Mouse (Mus musculus): ENCODE data around the gene Tulp3. TPM values are rescaled to one million over a fixed set of nuclear protein-coding genes. Genes with fewer than 3 reads are reported as not detected.

The Tulp3 gene
- polyA plus RNA-seq, 1 experiment from 2014 or later: 21.4 TPM

Other genes with a start within 250 kb of the Tulp3 start
- 68.2 and 77.2 TPM in 2 replicates for gene Tspan9, start 212.3 kb downstream of the Tulp3 start, polyA plus RNA-seq (2014; fragmentation: Nextera tagmentation; extraction: Ambion mirVana)
- 1.3 and 2.1 TPM in 2 replicates for gene Tead4, start 55.0 kb downstream of the Tulp3 start, polyA plus RNA-seq (2014; fragmentation: Nextera tagmentation; extraction: Ambion mirVana)
- gene Rhno1, start 7.1 kb upstream of the Tulp3 start, polyA plus RNA-seq (2014; fragmentation: Nextera tagmentation; extraction: Ambion mirVana): 190 and 195 TPM in 2 replicates
- gene Foxm1, start 7.1 kb upstream of the Tulp3 start, polyA plus RNA-seq (2014; fragmentation: Nextera tagmentation; extraction: Ambion mirVana): 50.9 and 61.1 TPM in 2 replicates
- 0.33 TPM in 1 of 2 replicates, not detected in the other for gene Tex52, start 19.6 kb upstream of the Tulp3 start, polyA plus RNA-seq (2014; fragmentation: Nextera tagmentation; extraction: Ambion mirVana)
- gene Gm44596, start 19.7 kb upstream of the Tulp3 start, polyA plus RNA-seq (2014; fragmentation: Nextera tagmentation; extraction: Ambion mirVana): not detected in 2 replicates
- gene Nrip2, start 43.4 kb upstream of the Tulp3 start, polyA plus RNA-seq (2014; fragmentation: Nextera tagmentation; extraction: Ambion mirVana): 2.1 TPM in 2 replicates
- 35.0 and 35.3 TPM in 2 replicates for gene Itfg2, start 69.1 kb upstream of the Tulp3 start, polyA plus RNA-seq (2014; fragmentation: Nextera tagmentation; extraction: Ambion mirVana)
- gene Fkbp4, start 82.8 kb upstream of the Tulp3 start, polyA plus RNA-seq (2014; fragmentation: Nextera tagmentation; extraction: Ambion mirVana): 671 and 692 TPM in 2 replicates
- 0.03 TPM in 1 of 2 replicates, not detected in the other for gene Pzp, start 170.9 kb upstream of the Tulp3 start, polyA plus RNA-seq (2014; fragmentation: Nextera tagmentation; extraction: Ambion mirVana)
- not detected in 2 replicates for gene A2ml1, start 225.8 kb upstream of the Tulp3 start, polyA plus RNA-seq (2014; fragmentation: Nextera tagmentation; extraction: Ambion mirVana)

Measured in limb, embryonic 11.5 days (tissue).